Mouse (Mus musculus) brain, adult 2 months (tissue): ENCODE measurements around the gene Mtrf1l.
A peak's percentile ranks its signal among the peaks of the same experiment; 100 is the strongest.

Experiments
- DNase-seq: peaks from one replicate; pipeline ENCODE4 v3.0.0; 2011; ENCODE audit warnings: low read depth, low spot score

The Mtrf1l gene

GRCm38 (mm10) chr10:5823740-5824491 lies at the start of gene Mtrf1l:
Mtrf1l (minus strand) TSS chr10:5823910.
- DNase-seq = peak; percentile 98

GRCm38 (mm10) chr10:5871081-5871480 lies 47.4 kb upstream of the Mtrf1l start:
- no peak for DNase-seq

GRCm38 (mm10) chr10:5867981-5868552 lies 44.4 kb upstream of the Mtrf1l start:
- peak; percentile 74 for DNase-seq

- peak; percentile 26 for DNase-seq
Observed at GRCm38 (mm10) chr10:5865996-5866395, 42.3 kb upstream of the Mtrf1l start.

GRCm38 (mm10) chr10:5862669-5863068 lies 39.0 kb upstream of the Mtrf1l start:
- DNase-seq = no peak

- DNase-seq = no peak
Observed at GRCm38 (mm10) chr10:5860849-5861248, 37.1 kb upstream of the Mtrf1l start.

- DNase-seq = no peak
Observed at GRCm38 (mm10) chr10:5859729-5860128, 36.0 kb upstream of the Mtrf1l start.

- DNase-seq = no peak
Observed at GRCm38 (mm10) chr10:5857996-5858549, 34.4 kb upstream of the Mtrf1l start.

- peak; percentile 84 for DNase-seq
Observed at GRCm38 (mm10) chr10:5853290-5853868, 29.7 kb upstream of the Mtrf1l start.

GRCm38 (mm10) chr10:5846939-5847338 lies 23.2 kb upstream of the Mtrf1l start:
- peak; percentile 68 for DNase-seq

- DNase-seq = peak; percentile 80
Observed at GRCm38 (mm10) chr10:5841369-5841768, 17.7 kb upstream of the Mtrf1l start.

- DNase-seq = no peak
Observed at GRCm38 (mm10) chr10:5826336-5827025, 2.8 kb upstream of the Mtrf1l start.

- peak; percentile 80 for DNase-seq
Observed at GRCm38 (mm10) chr10:5824779-5825178, 1.1 kb upstream of the Mtrf1l start.

GRCm38 (mm10) chr10:5823291-5823739 lies 395 bp downstream of the Mtrf1l start:
- peak; percentile 30 for DNase-seq

- no peak for DNase-seq
Observed at GRCm38 (mm10) chr10:5818772-5819171, 4.9 kb downstream of the Mtrf1l start.

GRCm38 (mm10) chr10:5815968-5816367 lies 7.7 kb downstream of the Mtrf1l start:
- no peak for DNase-seq

GRCm38 (mm10) chr10:5813724-5814123 lies 10.0 kb downstream of the Mtrf1l start:
- no peak for DNase-seq

GRCm38 (mm10) chr10:5807683-5808082 lies 16.0 kb downstream of the Mtrf1l start:
- DNase-seq = no peak

- DNase-seq = no peak
Observed at GRCm38 (mm10) chr10:5806996-5807395, 16.7 kb downstream of the Mtrf1l start.

- peak; percentile 32 for DNase-seq
Observed at GRCm38 (mm10) chr10:5806416-5806815, 17.3 kb downstream of the Mtrf1l start.

GRCm38 (mm10) chr10:5805731-5806307 lies 17.9 kb downstream of the Mtrf1l start:
- peak; percentile 99 for DNase-seq
